Mouse (Mus musculus) Patski (cell line): ENCODE results near the gene Hoxa7. TPM values are rescaled to one million over a fixed set of nuclear protein-coding genes. Genes with fewer than 3 reads are reported as not detected.

ENCODE experiments used
- ATAC-seq: fragments of 100-300 bp; one replicate; pipeline ENCODE4 v1.8.0; 2021
- CTCF ChIA-PET: fragments of 350-600 bp; sonication (Branson Sonifier 250); formaldehyde crosslinking; loops from one replicate; lab custom pipeline; 2022; ENCODE audit warnings: inconsistent platforms; lab: Charles Lee
- POLR2A ChIA-PET: fragments of 350-600 bp; sonication (Branson Sonifier 250); formaldehyde crosslinking; loops from one replicate; lab custom pipeline; 2022; ENCODE audit warnings: antibody characterized with exemption, inconsistent platforms; lab: Charles Lee
- DNase-seq: peaks from one replicate; pipeline ENCODE4 v3.0.0-alpha.2; 2011; ENCODE audit warnings: low read depth, low spot score
- H3K27me3 ChIP-seq: fragments of 371-371 bp; one replicate; pipeline ENCODE4 v1.5.1; 2021
- CTCF ChIP-seq: fragments of 100-300 bp; IDR thresholded peaks from one replicate; pipeline ENCODE4 v1.5.1; 2021
- in situ Hi-C: fragments of 300-500 bp; cut with MboI; formaldehyde crosslinking; loops from 3 replicates; pipeline ENCODE4 v1.11.1; 2018; ENCODE audit warnings: low pct_unique_long_range_greater_than_20kb, mixed read lengths
- polyA plus RNA-seq: library from polyadenylated mRNA; unstranded; gene quantifications from one replicate; pipeline ENCODE4 v1.2.3, GENCODE M21; 2021

Hoxa7 gene
- polyA plus RNA-seq, 1 experiment from 2014 or later, result 51.6 TPM

GRCm38 (mm10) chr6:52223939-52224760, 2.5 kb upstream of the Hoxa7 start:
- H3K27me3 ChIP-seq, result no peaks in the 10 kb centered on the region
- CTCF ChIA-PET, result interaction anchor here (0.7 to 3.7 kb wide), 11 partner anchors 9 to 1023 kb away, joined by 3 to 21 read pairs (median 5); partner anchors contain the start of genes 5730596B20Rik, Gm28308, Hoxa3 and Hoxa5
- in situ Hi-C loops, result loop anchor here (5.0 to 25.0 kb wide), 6 partner anchors 49 to 1049 kb away; partner anchors contain the start of genes 5730596B20Rik and Cbx3
- no peak for TF ChIP-seq CTCF
- DNase-seq, result no peak
- no peak for ATAC-seq
- POLR2A ChIA-PET, result interaction anchor here (0.6 to 37.4 kb wide), 5 partner anchors 12 to 123 kb away, joined by 5 to 778 read pairs (median 153); partner anchors contain the start of genes 5730596B20Rik, Gm28308, Hoxa10 and Hoxa11

GRCm38 (mm10) chr6:52222729-52223128, 1.1 kb upstream of the Hoxa7 start:
- ATAC-seq, result no peak
- no peaks in the 10 kb centered on the region for H3K27me3 ChIP-seq
- CTCF ChIA-PET, result interaction anchor here (0.6 to 5.0 kb wide), 11 partner anchors 8 to 346 kb away, joined by 3 to 21 read pairs (median 5); partner anchors contain the start of genes Gm28308, Hoxa11, Hoxa3 and Hoxa9
- POLR2A ChIA-PET, result interaction anchor here (1.1 to 37.4 kb wide), 5 partner anchors 11 to 232 kb away, joined by 3 to 778 read pairs (median 153); partner anchors contain the start of genes 5730596B20Rik, Gm28308, Hoxa10 and Hoxa11
- no peak for DNase-seq
- no peak for TF ChIP-seq CTCF
- in situ Hi-C loops, result loop anchor here (5.0 to 25.0 kb wide), 6 partner anchors 48 to 1048 kb away; partner anchors contain the start of genes 5730596B20Rik and Cbx3

- DNase-seq, result no peak
- ATAC-seq, result peak; percentile 41
- no peaks in the 10 kb centered on the region for H3K27me3 ChIP-seq
- TF ChIP-seq CTCF, result no peak
- in situ Hi-C loops, result loop anchor here (5.0 to 25.0 kb wide), 6 partner anchors 47 to 1047 kb away; partner anchors contain the start of genes 5730596B20Rik and Cbx3
- POLR2A ChIA-PET, result interaction anchor here (1.1 to 37.4 kb wide), 7 partner anchors 10 to 231 kb away, joined by 3 to 778 read pairs (median 4); partner anchors contain the start of genes 5730596B20Rik, Gm28308, Hoxa10 and Hoxa11
- CTCF ChIA-PET, result interaction anchor here (0.6 to 5.0 kb wide), 17 partner anchors 8 to 1015 kb away, joined by 3 to 21 read pairs (median 5); partner anchors contain the start of genes Gm28308, Hoxa10, Hoxa11 and Hoxa3
Observed at GRCm38 (mm10) chr6:52221993-52222685, 485 bp upstream of the Hoxa7 start.

- ATAC-seq (no peak), DNase-seq (no peak)
- in situ Hi-C loops, result loop anchor here (5.0 to 25.0 kb wide), 6 partner anchors 46 to 1046 kb away; partner anchors contain the start of genes 5730596B20Rik and Cbx3
- H3K27me3 ChIP-seq, result no peaks in the 10 kb centered on the region
- ChIA-PET POLR2A (interaction anchor here (1.4 to 37.4 kb wide), 5 partner anchors 9 to 219 kb away, joined by 3 to 778 read pairs (median 153); partner anchors contain the start of genes 5730596B20Rik, Gm28308, Hoxa10 and Hoxa11), CTCF (interaction anchor here (0.9 to 5.0 kb wide), 13 partner anchors 7 to 1014 kb away, joined by 3 to 23 read pairs (median 6); partner anchors contain the start of genes Gm28308, Hoxa10, Hoxa3 and Hoxa9)
- no peak for TF ChIP-seq CTCF
Observed at GRCm38 (mm10) chr6:52220865-52221310, 766 bp downstream of the Hoxa7 start.

- ATAC-seq (no peak), DNase-seq (no peak)
- CTCF ChIA-PET, result interaction anchor here (1.0 to 5.0 kb wide), 11 partner anchors 9 to 344 kb away, joined by 3 to 23 read pairs (median 8); partner anchors contain the start of genes Hoxa10 and Hoxa9
- TF ChIP-seq CTCF, result no peak
- POLR2A ChIA-PET, result interaction anchor here (1.2 to 37.4 kb wide), 6 partner anchors 8 to 360 kb away, joined by 3 to 778 read pairs (median 78); partner anchors contain the start of genes 5730596B20Rik, Gm28308, Hoxa10 and Hoxa11
- no peaks in the 10 kb centered on the region for H3K27me3 ChIP-seq
- in situ Hi-C loops, result loop anchor here (5.0 to 25.0 kb wide), 6 partner anchors 45 to 1045 kb away; partner anchors contain the start of genes 5730596B20Rik and Cbx3
Observed at GRCm38 (mm10) chr6:52220003-52220864, 1.4 kb downstream of the Hoxa7 start.

- TF ChIP-seq CTCF, result no peak
- no peaks in the 10 kb centered on the region for H3K27me3 ChIP-seq
- ChIA-PET CTCF (interaction anchor here (1.0 to 5.0 kb wide), 11 partner anchors 8 to 343 kb away, joined by 3 to 23 read pairs (median 7); partner anchors contain the start of genes 5730596B20Rik, Hoxa10 and Hoxa9), POLR2A (interaction anchor here (1.2 to 37.4 kb wide), 6 partner anchors 7 to 360 kb away, joined by 3 to 778 read pairs (median 80); partner anchors contain the start of genes 5730596B20Rik, Gm28308, Hoxa10 and Hoxa11)
- DNase-seq (no peak), ATAC-seq (no peak)
- in situ Hi-C loops, result loop anchor here (5.0 to 25.0 kb wide), 2 partner anchors 507 to 632 kb away; no protein-coding TSS in a partner anchor
Observed at GRCm38 (mm10) chr6:52219234-52219942, 2.3 kb downstream of the Hoxa7 start.

- TF ChIP-seq CTCF, result no peak
- DNase-seq, result no peak
Observed at GRCm38 (mm10) chr6:52218643-52219215, 2.9 kb downstream of the Hoxa7 start.

More at GRCm38 (mm10) chr6:52218643-52219215, 2.9 kb downstream of the Hoxa7 start:
- CTCF ChIA-PET, result interaction anchor here (1.1 to 5.0 kb wide), 11 partner anchors 9 to 353 kb away, joined by 3 to 23 read pairs (median 5); partner anchors contain the start of genes 5730596B20Rik, Hoxa10 and Hoxa9
- in situ Hi-C loops, result loop anchor here (5.0 to 25.0 kb wide), 2 partner anchors 506 to 631 kb away; no protein-coding TSS in a partner anchor
- no peaks in the 10 kb centered on the region for H3K27me3 ChIP-seq
- POLR2A ChIA-PET, result interaction anchor here (1.2 to 37.4 kb wide), 5 partner anchors 7 to 41 kb away, joined by 5 to 778 read pairs (median 153); partner anchors contain the start of genes 5730596B20Rik, Gm28308, Hoxa10 and Hoxa11
- ATAC-seq, result no peak
